Mouse (Mus musculus): ENCODE measurements around the gene Mamdc2. TPM values are rescaled to one million over a fixed set of nuclear protein-coding genes. Genes with fewer than 3 reads are reported as not detected.
"Not testable (repeated sequence)": the region's sequence is repeated elsewhere in the genome, so short reads cannot be mapped to it uniquely, and the experiment has no call there.

The Mamdc2 gene
- polyA plus RNA-seq (2012; ENCODE audit: insufficient read depth, insufficient read length, low replicate concordance, missing spikeins): not detected in 2 replicates

GRCm38 (mm10) chr19:23447988-23448497, at the start of gene Mamdc2:
Gene Mamdc2 (minus strand): TSS chr19:23448442.
- 2% methylated on average over 19 of the region's 19 CpGs for WGBS
- Histone ChIP-seq H3K4me3 (ENCODE audit: insufficient read depth, low read depth, low read length) (peak within 1 kb of the TSS; percentile 36), H3K27ac (ENCODE audit: insufficient read depth, low read depth, low read length) (no peak within 1 kb of the TSS), H3K4me1 (ENCODE audit: control insufficient read depth, insufficient read depth, low read length) (peaks cover 13% of the 10 kb centered on the region)
- TF ChIP-seq POLR2A (IDR thresholded peaks at IDR 0.05; ENCODE audit: insufficient read depth, low read depth, low read length) (no peak), CTCF (IDR thresholded peaks at IDR 0.05; ENCODE audit: insufficient read depth, low read depth, low read length) (0 out of 2 replicates have a peak, but pooled peaks have one; percentile 6)

GRCm38 (mm10) chr19:23498011-23498410, 49.8 kb upstream of the Mamdc2 start:
- TF ChIP-seq POLR2A (IDR thresholded peaks at IDR 0.05; ENCODE audit: insufficient read depth, low read depth, low read length) (no peak), CTCF (IDR thresholded peaks at IDR 0.05; ENCODE audit: insufficient read depth, low read depth, low read length) (no peak)
- no peaks in the 10 kb centered on the region for H3K4me1 ChIP-seq (ENCODE audit: control insufficient read depth, insufficient read depth, low read length)
- no peak overlapping the region for H3K4me3 ChIP-seq (ENCODE audit: insufficient read depth, low read depth, low read length)
- H3K27ac ChIP-seq (ENCODE audit: insufficient read depth, low read depth, low read length): no peak overlapping the region
- 88% methylated on average over 7 of the region's 7 CpGs for WGBS

- TF ChIP-seq POLR2A (IDR thresholded peaks at IDR 0.05; ENCODE audit: insufficient read depth, low read depth, low read length) (no peak), CTCF (IDR thresholded peaks at IDR 0.05; ENCODE audit: insufficient read depth, low read depth, low read length) (no peak)
- Histone ChIP-seq H3K27ac (ENCODE audit: insufficient read depth, low read depth, low read length) (no peak overlapping the region), H3K4me1 (ENCODE audit: control insufficient read depth, insufficient read depth, low read length) (no peaks in the 10 kb centered on the region), H3K4me3 (ENCODE audit: insufficient read depth, low read depth, low read length) (no peak overlapping the region)
- WGBS: 62% methylated on average over 10 of the region's 10 CpGs
These were observed 49.1 kb upstream of the Mamdc2 start for GRCm38 (mm10) chr19:23497171-23497917.

- WGBS: 95% methylated on average over 3 of the region's 3 CpGs
- H3K4me1 ChIP-seq (ENCODE audit: control insufficient read depth, insufficient read depth, low read length): no peaks in the 10 kb centered on the region
- no peak overlapping the region for H3K4me3 ChIP-seq (ENCODE audit: insufficient read depth, low read depth, low read length)
- no peak overlapping the region for H3K27ac ChIP-seq (ENCODE audit: insufficient read depth, low read depth, low read length)
- TF ChIP-seq POLR2A (IDR thresholded peaks at IDR 0.05; ENCODE audit: insufficient read depth, low read depth, low read length) (no peak), CTCF (IDR thresholded peaks at IDR 0.05; ENCODE audit: insufficient read depth, low read depth, low read length) (no peak)
These were observed 48.3 kb upstream of the Mamdc2 start for GRCm38 (mm10) chr19:23496536-23496935.

- no peaks in the 10 kb centered on the region for H3K4me1 ChIP-seq (ENCODE audit: control insufficient read depth, insufficient read depth, low read length)
- no peak overlapping the region for H3K4me3 ChIP-seq (ENCODE audit: insufficient read depth, low read depth, low read length)
- no peak overlapping the region for H3K27ac ChIP-seq (ENCODE audit: insufficient read depth, low read depth, low read length)
- TF ChIP-seq CTCF (IDR thresholded peaks at IDR 0.05; ENCODE audit: insufficient read depth, low read depth, low read length): no peak
- no peak for TF ChIP-seq POLR2A (IDR thresholded peaks at IDR 0.05; ENCODE audit: insufficient read depth, low read depth, low read length)
These were observed 44.4 kb upstream of the Mamdc2 start for GRCm38 (mm10) chr19:23492663-23493062.

DNA sequence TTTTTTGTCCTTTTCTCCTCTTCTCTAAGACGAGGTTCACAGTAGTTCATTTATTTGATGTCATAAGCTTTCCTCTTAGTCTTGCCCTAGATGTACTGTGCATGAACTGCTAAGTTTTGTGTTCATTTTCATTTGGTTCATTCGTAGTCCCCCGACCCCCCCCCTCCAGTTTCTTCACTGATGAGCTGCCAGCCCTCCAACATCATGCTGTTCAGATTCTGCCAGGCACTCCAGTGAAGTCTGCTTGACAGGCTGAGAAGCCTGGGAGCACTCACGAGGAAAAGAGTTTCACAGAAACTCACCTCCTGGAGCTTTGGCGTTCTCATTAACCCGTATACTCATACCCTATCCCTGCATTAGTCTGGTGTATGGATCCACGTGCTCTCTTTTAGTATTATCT, 42.5 kb upstream of the Mamdc2 start:
- 51% methylated on average over 7 of the region's 7 CpGs for WGBS
- H3K4me3 ChIP-seq (ENCODE audit: insufficient read depth, low read depth, low read length); H3K4me1 ChIP-seq (ENCODE audit: control insufficient read depth, insufficient read depth, low read length); H3K27ac ChIP-seq (ENCODE audit: insufficient read depth, low read depth, low read length): not testable (repeated sequence)

- H3K4me3 ChIP-seq (ENCODE audit: insufficient read depth, low read depth, low read length): no peak overlapping the region
- 51% methylated on average over 8 of the region's 8 CpGs for WGBS
- TF ChIP-seq CTCF (IDR thresholded peaks at IDR 0.05; ENCODE audit: insufficient read depth, low read depth, low read length): no peak
- TF ChIP-seq POLR2A (IDR thresholded peaks at IDR 0.05; ENCODE audit: insufficient read depth, low read depth, low read length): no peak
- no peaks in the 10 kb centered on the region for H3K4me1 ChIP-seq (ENCODE audit: control insufficient read depth, insufficient read depth, low read length)
- no peak overlapping the region for H3K27ac ChIP-seq (ENCODE audit: insufficient read depth, low read depth, low read length)
These were observed 41.5 kb upstream of the Mamdc2 start for GRCm38 (mm10) chr19:23489780-23490179.

DNA sequence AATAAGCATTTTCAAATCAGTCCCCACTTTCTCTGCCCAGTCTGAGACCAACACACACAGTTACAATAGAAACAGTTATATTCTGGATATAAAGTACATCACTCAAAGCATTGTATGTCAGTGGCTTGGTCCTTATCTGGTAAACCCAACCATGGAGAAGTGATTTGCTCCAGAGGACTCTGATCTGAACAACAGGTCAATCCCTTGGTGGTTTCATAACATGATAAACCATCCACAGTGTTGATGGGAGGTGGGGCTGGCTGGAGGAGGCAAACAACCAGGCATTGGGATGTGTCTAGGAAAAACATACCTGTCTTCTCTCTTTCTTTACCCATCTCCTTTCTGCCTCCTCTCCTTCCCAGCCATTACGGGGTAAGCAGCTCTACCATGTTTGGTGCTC, 39.2 kb upstream of the Mamdc2 start:
- Histone ChIP-seq H3K27ac (ENCODE audit: insufficient read depth, low read depth, low read length) (no peak overlapping the region), H3K4me3 (ENCODE audit: insufficient read depth, low read depth, low read length) (no peak overlapping the region), H3K4me1 (ENCODE audit: control insufficient read depth, insufficient read depth, low read length) (no peaks in the 10 kb centered on the region)
- TF ChIP-seq CTCF (IDR thresholded peaks at IDR 0.05; ENCODE audit: insufficient read depth, low read depth, low read length) (no peak), POLR2A (IDR thresholded peaks at IDR 0.05; ENCODE audit: insufficient read depth, low read depth, low read length) (no peak)
- 95% methylated on average over 1 of the region's 1 CpGs for WGBS

DNA sequence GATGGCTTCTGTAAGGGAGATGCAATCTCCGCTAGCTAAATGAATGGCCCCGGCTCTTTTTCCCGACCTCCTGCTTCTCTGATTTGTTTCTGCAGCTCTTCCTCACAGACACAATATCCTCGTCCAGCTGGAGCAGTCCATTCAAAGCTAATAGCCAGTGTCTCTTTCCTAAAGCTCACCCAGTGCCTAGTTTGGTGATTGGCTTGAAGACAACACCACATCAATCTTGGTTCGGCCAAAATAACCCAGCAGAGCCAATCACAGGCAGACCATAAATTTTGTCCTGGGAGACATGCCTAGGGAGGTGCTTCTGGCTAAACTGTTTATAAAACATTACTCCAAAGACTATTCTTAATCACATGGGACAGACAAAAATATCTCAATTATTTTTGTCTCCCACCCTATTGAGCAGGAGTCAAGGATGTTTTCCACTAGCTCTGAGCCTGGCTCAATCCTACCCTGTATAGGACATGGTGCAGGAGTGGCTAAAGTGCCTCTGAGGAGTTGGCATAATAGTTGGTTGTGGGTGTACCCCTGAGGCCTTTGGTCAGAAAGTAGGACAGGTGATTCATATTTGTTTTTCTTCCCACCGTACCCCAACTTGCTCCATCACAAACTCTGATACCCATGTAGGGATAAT, 38.5 kb upstream of the Mamdc2 start:
- TF ChIP-seq CTCF (IDR thresholded peaks at IDR 0.05; ENCODE audit: insufficient read depth, low read depth, low read length) (no peak), POLR2A (IDR thresholded peaks at IDR 0.05; ENCODE audit: insufficient read depth, low read depth, low read length) (no peak)
- Histone ChIP-seq H3K4me3 (ENCODE audit: insufficient read depth, low read depth, low read length) (no peak overlapping the region), H3K4me1 (ENCODE audit: control insufficient read depth, insufficient read depth, low read length) (no peaks in the 10 kb centered on the region), H3K27ac (ENCODE audit: insufficient read depth, low read depth, low read length) (no peak overlapping the region)
- 84% methylated on average over 6 of the region's 6 CpGs for WGBS

Measured in olfactory bulb, adult 2 months (tissue).